Mouse (Mus musculus): ENCODE data around the gene Olfr1155. TPM values are rescaled to one million over a fixed set of nuclear protein-coding genes. Genes with fewer than 3 reads are reported as not detected.

The Olfr1155 gene
- not detected for total RNA-seq (2022)

- DNase-seq (ENCODE audit: low spot score in 2 of 2) = no peak
Observed at GRCm38 (mm10) chr2:87945037-87945436, at the start of gene Olfr1155. Olfr1155 (minus strand) TSS chr2:87945137.

GRCm38 (mm10) chr2:87989813-87990212 lies 44.9 kb upstream of the Olfr1155 start, which contains the start of gene Olfr1158:
Olfr1158 (plus strand) TSS chr2:87990113.
- no peak for DNase-seq (ENCODE audit: low spot score in 2 of 2)

GRCm38 (mm10) chr2:87974563-87974962 lies 29.6 kb upstream of the Olfr1155 start, which contains the start of gene Olfr74:
Olfr74 (minus strand) TSS chr2:87974663.
- DNase-seq (ENCODE audit: low spot score in 2 of 2) = no peak

- no peak for DNase-seq (ENCODE audit: low spot score in 2 of 2)
Observed at GRCm38 (mm10) chr2:87968199-87968598, 23.3 kb upstream of the Olfr1155 start, which contains the start of gene Olfr1157. Olfr1157 (minus strand) TSS chr2:87968299.

GRCm38 (mm10) chr2:87953000-87953399 lies 8.1 kb upstream of the Olfr1155 start, which contains the start of gene Olfr1156:
Olfr1156 (minus strand) TSS chr2:87953100.
- no peak for DNase-seq (ENCODE audit: low spot score in 2 of 2)

GRCm38 (mm10) chr2:87905066-87905465 lies 39.9 kb downstream of the Olfr1155 start, which contains the start of gene Olfr1154:
Olfr1154 (minus strand) TSS chr2:87905166.
- DNase-seq (ENCODE audit: low spot score in 2 of 2) = no peak

GRCm38 (mm10) chr2:87894662-87895061 lies 50.3 kb downstream of the Olfr1155 start, which contains the start of gene Olfr1153:
Olfr1153 (plus strand) TSS chr2:87894962.
- no peak for DNase-seq (ENCODE audit: low spot score in 2 of 2)

Other genes with a start within 250 kb of the Olfr1155 start
- gene Olfr1137, start 232.0 kb downstream of the Olfr1155 start, total RNA-seq (2022) = not detected
- gene Olfr1138, start 205.2 kb downstream of the Olfr1155 start, total RNA-seq (2022) = not detected
- gene Olfr1140, start 201.4 kb downstream of the Olfr1155 start, total RNA-seq (2022) = not detected
- gene Olfr1141, start 191.1 kb downstream of the Olfr1155 start, total RNA-seq (2022) = not detected
- gene Olfr152, start 165.7 kb downstream of the Olfr1155 start, total RNA-seq (2022) = not detected
- gene Olfr1143, start 144.5 kb downstream of the Olfr1155 start, total RNA-seq (2022) = not detected
- gene Olfr1145, start 135.3 kb downstream of the Olfr1155 start, total RNA-seq (2022) = not detected
- not detected for gene Olfr1148, start 114.6 kb downstream of the Olfr1155 start, total RNA-seq (2022)
- gene Olfr1150-ps1, start 101.1 kb downstream of the Olfr1155 start, total RNA-seq (2022) = not detected
- gene Olfr1151, start 89.3 kb downstream of the Olfr1155 start, total RNA-seq (2022) = not detected
- gene Olfr1152, start 78.6 kb downstream of the Olfr1155 start, total RNA-seq (2022) = not detected
- gene Olfr1153, start 50.2 kb downstream of the Olfr1155 start, total RNA-seq (2022) = not detected
- not detected for gene Olfr1154, start 40.0 kb downstream of the Olfr1155 start, total RNA-seq (2022)
- gene Olfr1156, start 8.0 kb upstream of the Olfr1155 start, total RNA-seq (2022) = under 1 TPM in 3 of 4 experiments, not detected in 1; 0.14 to 0.23 (median 0.22) TPM
- gene Olfr1157, start 23.2 kb upstream of the Olfr1155 start, total RNA-seq (2022) = not detected
- not detected for gene Olfr74, start 29.5 kb upstream of the Olfr1155 start, total RNA-seq (2022)
- gene Olfr1158, start 45.0 kb upstream of the Olfr1155 start, total RNA-seq (2022) = not detected
- gene Olfr1160, start 63.1 kb upstream of the Olfr1155 start, total RNA-seq (2022) = not detected
- gene Olfr1161, start 77.6 kb upstream of the Olfr1155 start, total RNA-seq (2022) = not detected
- gene Olfr73, start 92.6 kb upstream of the Olfr1155 start, total RNA-seq (2022) = not detected
- gene Olfr1162, start 106.0 kb upstream of the Olfr1155 start, total RNA-seq (2022) = not detected
- not detected for gene Olfr1163, start 126.7 kb upstream of the Olfr1155 start, total RNA-seq (2022)
- not detected for gene Olfr1164, start 148.8 kb upstream of the Olfr1155 start, total RNA-seq (2022)
- gene Olfr1166, start 183.1 kb upstream of the Olfr1155 start, total RNA-seq (2022) = not detected
- not detected for gene Olfr1167, start 210.1 kb upstream of the Olfr1155 start, total RNA-seq (2022)
- not detected for gene Olfr1168, start 236.7 kb upstream of the Olfr1155 start, total RNA-seq (2022)